Mouse (Mus musculus) adrenal gland, postnatal 36 days (tissue): ENCODE data around the gene Gm13289. TPM values are rescaled to one million over a fixed set of nuclear protein-coding genes. Genes with fewer than 3 reads are reported as not detected.
A peak's percentile ranks its signal among the peaks of the same experiment; 100 is the strongest.
"Not testable (repeated sequence)": the region's sequence is repeated elsewhere in the genome, so short reads cannot be mapped to it uniquely, and the experiment has no call there.

ENCODE experiments used
- DNase-seq, 2 experiments: peaks; one replicate each; pipeline ENCODE4 v3.0.0; 2021; ENCODE audit warnings: mixed read lengths in 1 of 2
- total RNA-seq, 2 experiments: library from RNA; stranded (reverse); gene quantifications; 2 replicates each; pipeline ENCODE4 v1.2.3; 2021

The Gm13289 gene
- total RNA-seq, 2 experiments from 2014 or later = not detected

GRCm38 (mm10) chr4:88782335-88782734 lies 5.6 kb downstream of the Gm13289 start:
- DNase-seq = peak in 1 of 2 experiments; percentile 32

GRCm38 (mm10) chr4:88785409-88785808 lies 8.7 kb downstream of the Gm13289 start, which contains the start of gene Gm13276:
Gene Gm13276, plus strand, starts transcription at chr4:88785709.
- not testable (repeated sequence) for DNase-seq

GRCm38 (mm10) chr4:88788402-88788801 lies 11.7 kb downstream of the Gm13289 start, which contains the start of gene Gm13277:
Gene Gm13277, plus strand, starts transcription at chr4:88788632.
- peak; percentile 70 for DNase-seq

- DNase-seq = not testable (repeated sequence)
These were observed 14.5 kb downstream of the Gm13289 start, which contains the start of gene Gm13278 for GRCm38 (mm10) chr4:88791250-88791649. Gene Gm13278, plus strand, starts transcription at chr4:88791550.

GRCm38 (mm10) chr4:88793936-88794675 lies 17.4 kb downstream of the Gm13289 start, which contains the start of gene Gm13275:
Gene Gm13275, plus strand, starts transcription at chr4:88794487.
- DNase-seq = peak; percentile 2 to 17

GRCm38 (mm10) chr4:88797097-88797496 lies 20.4 kb downstream of the Gm13289 start, which contains the start of gene Gm13279:
Gene Gm13279, plus strand, starts transcription at chr4:88797397.
- DNase-seq = not testable (repeated sequence)

- not testable (repeated sequence) for DNase-seq
These were observed 22.6 kb downstream of the Gm13289 start, which contains the start of gene Gm13285 for GRCm38 (mm10) chr4:88799365-88799764. Gene Gm13285, plus strand, starts transcription at chr4:88799665.

GRCm38 (mm10) chr4:88802954-88803353 lies 26.2 kb downstream of the Gm13289 start, which contains the start of gene Gm13287:
Gene Gm13287, plus strand, starts transcription at chr4:88803254.
- DNase-seq = not testable (repeated sequence)

- not testable (repeated sequence) for DNase-seq
These were observed 28.5 kb downstream of the Gm13289 start, which contains the start of gene Gm13288 for GRCm38 (mm10) chr4:88805231-88805630. Gene Gm13288, plus strand, starts transcription at chr4:88805531.

DNA sequence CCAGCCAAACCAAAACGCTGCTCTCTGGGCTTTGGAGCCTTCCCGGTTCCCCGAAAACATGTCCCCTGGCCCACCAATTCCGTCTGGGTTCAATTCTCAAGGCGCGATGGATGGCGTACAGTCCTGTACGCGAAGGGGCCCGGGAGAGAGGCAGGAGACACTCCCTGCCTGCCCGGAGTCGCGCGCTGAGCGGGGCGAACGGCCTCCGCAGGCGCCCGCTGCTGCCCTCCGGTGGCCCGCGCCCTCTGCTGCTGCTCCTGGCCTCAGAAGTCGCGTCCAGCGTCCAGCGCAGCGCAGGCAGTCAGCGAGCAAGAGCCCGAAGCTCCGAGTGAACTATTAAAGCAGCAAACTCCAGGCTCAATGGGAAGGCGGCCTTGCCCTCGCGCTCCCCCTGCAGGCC lies 29.0 kb downstream of the Gm13289 start:
- DNase-seq = peak; percentile 49 to 57

DNA sequence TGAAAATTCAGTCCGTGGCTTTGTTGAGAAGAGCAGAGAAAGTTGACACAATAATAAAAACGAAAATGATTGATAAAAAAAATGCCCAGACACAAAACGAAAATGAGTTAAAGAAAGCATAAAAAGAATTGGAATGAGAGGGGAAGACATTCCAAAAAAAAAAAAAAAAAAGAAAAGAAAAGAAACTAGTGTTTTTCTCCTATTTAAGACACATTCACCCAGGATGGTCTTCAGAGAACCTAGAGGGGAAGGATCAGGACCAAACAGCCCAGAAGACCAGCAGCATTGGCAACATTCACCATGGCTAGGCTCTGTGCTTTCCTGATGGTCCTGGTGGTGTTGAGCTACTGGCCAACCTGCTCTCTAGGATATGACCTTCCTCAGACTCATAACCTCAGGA lies 39.2 kb downstream of the Gm13289 start, which contains the start of gene Ifna7:
Gene Ifna7, plus strand, starts transcription at position 301 of the 400 bp plus-strand sequence.
- DNase-seq = no peak

GRCm38 (mm10) chr4:88819659-88820058 lies 42.9 kb downstream of the Gm13289 start, which contains the start of gene Ifna11:
Gene Ifna11, plus strand, starts transcription at chr4:88819959.
- DNase-seq = no peak

GRCm38 (mm10) chr4:88822995-88823394 lies 46.3 kb downstream of the Gm13289 start:
- DNase-seq = peak in 1 of 2 experiments; percentile 9

Other genes starting within 250 kb of the Gm13289 start
- not detected for gene Ifna15, start 218.7 kb upstream of the Gm13289 start, total RNA-seq
- not detected for gene Ifna14, start 205.1 kb upstream of the Gm13289 start, total RNA-seq
- not detected for gene Ifna9, start 184.5 kb upstream of the Gm13289 start, total RNA-seq
- not detected for gene Ifna12, start 173.5 kb upstream of the Gm13289 start, total RNA-seq
- gene C87499, start 142.5 kb upstream of the Gm13289 start, total RNA-seq = not detected
- gene Ifna13, start 132.5 kb upstream of the Gm13289 start, total RNA-seq = not detected
- not detected for gene Ifna16, start 100.0 kb upstream of the Gm13289 start, total RNA-seq
- not detected for gene Ifna2, start 93.0 kb upstream of the Gm13289 start, total RNA-seq
- not detected for gene Ifnab, start 85.6 kb upstream of the Gm13289 start, total RNA-seq
- under 1 TPM; 0.36 to 0.60 TPM for gene Gm26566, start 55.1 kb upstream of the Gm13289 start, total RNA-seq
- 10 to 100 TPM; 82.5 to 89.7 TPM for gene Klhl9, start 54.5 kb upstream of the Gm13289 start, total RNA-seq
- not detected for gene Gm13271, start 22.1 kb upstream of the Gm13289 start, total RNA-seq
- under 1 TPM in 1 of 2 experiments, not detected in 1; 0.20 TPM for gene Gm13283, start 16.8 kb upstream of the Gm13289 start, total RNA-seq
- not detected for gene Gm13290, start 3.1 kb upstream of the Gm13289 start, total RNA-seq
- gene Gm13272, start 2.9 kb downstream of the Gm13289 start, total RNA-seq = not detected
- gene Ifnz, start 5.2 kb downstream of the Gm13289 start, total RNA-seq = under 1 TPM in 1 of 2 experiments, not detected in 1; 0.20 TPM
- not detected for gene Gm13276, start 8.8 kb downstream of the Gm13289 start, total RNA-seq
- not detected for gene Gm13277, start 11.7 kb downstream of the Gm13289 start, total RNA-seq
- gene Gm13278, start 14.6 kb downstream of the Gm13289 start, total RNA-seq = not detected
- gene Gm13275, start 17.6 kb downstream of the Gm13289 start, total RNA-seq = not detected
- not detected for gene Gm13279, start 20.5 kb downstream of the Gm13289 start, total RNA-seq
- gene Gm13285, start 22.7 kb downstream of the Gm13289 start, total RNA-seq = not detected
- gene Gm13287, start 26.3 kb downstream of the Gm13289 start, total RNA-seq = not detected
- gene Gm13288, start 28.6 kb downstream of the Gm13289 start, total RNA-seq = under 1 TPM in 1 of 2 experiments, not detected in 1; 0.10 TPM
- not detected for gene Ifna7, start 39.3 kb downstream of the Gm13289 start, total RNA-seq
- gene Ifna11, start 43.0 kb downstream of the Gm13289 start, total RNA-seq = not detected
- not detected for gene Ifna6, start 50.5 kb downstream of the Gm13289 start, total RNA-seq
- gene Ifna5, start 58.6 kb downstream of the Gm13289 start, total RNA-seq = not detected
- not detected for gene Ifna4, start 64.9 kb downstream of the Gm13289 start, total RNA-seq
- not detected for gene Ifna1, start 73.2 kb downstream of the Gm13289 start, total RNA-seq
- not detected for gene Ifne, start 103.3 kb downstream of the Gm13289 start, total RNA-seq